Mouse (Mus musculus): ENCODE data around the gene Cd6.

GRCm38 (mm10) chr19:10787406-10787805 is 42.5 kb downstream of the Cd6 start:
- TF ChIP-seq CHD2 (IDR thresholded peaks at IDR 0.05; ENCODE audit: low read length) (no peak), USF1 (IDR thresholded peaks at IDR 0.05; ENCODE audit: low read depth, low read length) (no peak), MAX (IDR thresholded peaks at IDR 0.05; ENCODE audit: low read length) (no peak), POLR2A (IDR thresholded peaks at IDR 0.05; ENCODE audit: control insufficient read depth in 1 of 2, insufficient read depth in 1 of 2, low read depth in 1 of 2, low read length in 2 of 2, poor library complexity in 1 of 2) (no peak), KAT2A (conservative IDR thresholded peaks at IDR 0.05; ENCODE audit: low read depth, low read length) (no peak), SIN3A (IDR thresholded peaks at IDR 0.05; ENCODE audit: low read length) (no peak), ETS1 (IDR thresholded peaks at IDR 0.05; ENCODE audit: low read depth, low read length) (no peak), CHD1 (IDR thresholded peaks at IDR 0.05; ENCODE audit: low read depth, low read length) (no peak), CTCF (IDR thresholded peaks at IDR 0.05 in 2 of 3, conservative IDR thresholded peaks at IDR 0.05 in 1 of 3; ENCODE audit: control insufficient read depth in 1 of 3, insufficient read depth in 1 of 3, low read depth in 2 of 3, low read length in 3 of 3, poor library complexity in 1 of 3, severe bottlenecking in 1 of 3) (no peak), ZC3H11A (IDR thresholded peaks at IDR 0.05; ENCODE audit: low read depth, low read length) (no peak), TBP (IDR thresholded peaks at IDR 0.05; ENCODE audit: low read depth, low read length) (no peak)
